Mouse (Mus musculus) stomach, postnatal 0 days (tissue): Measurements from ENCODE around the gene Olfr486. TPM values are rescaled to one million over a fixed set of nuclear protein-coding genes. Genes with fewer than 3 reads are reported as not detected.

Experiments used
- ATAC-seq: fragments of 200-750 bp; cut with Nextera tagmentation; 2 replicates; pipeline ENCODE4 v1.8.0; 2017; ENCODE audit not compliant: low FRiP score, low TSS enrichment
- DNase-seq: peaks from one replicate; pipeline ENCODE4 v3.0.0-alpha.2; 2016; ENCODE audit warnings: low spot score
- H3K27ac ChIP-seq: fragments of 300-500 bp; sonication (generic); replicated peaks from 2 replicates; pipeline ENCODE4 v1.5.1; 2014; ENCODE audit warnings: mild to moderate bottlenecking, control low read depth
- H3K27me3 ChIP-seq: fragments of 300-500 bp; sonication (generic); 2 replicates; pipeline ENCODE4 v1.6.1; 2014; ENCODE audit warnings: low read length; ENCODE audit not compliant: control insufficient read depth, insufficient read depth
- H3K36me3 ChIP-seq: fragments of 300-500 bp; sonication (generic); 2 replicates; pipeline ENCODE4 v1.6.1; 2014; ENCODE audit warnings: low read length, mixed read lengths; ENCODE audit not compliant: control insufficient read depth, insufficient read depth
- H3K4me1 ChIP-seq: fragments of 300-500 bp; sonication (generic); replicated peaks from 2 replicates; pipeline ENCODE4 v1.6.1; 2014; ENCODE audit warnings: antibody characterized with exemption; ENCODE audit not compliant: control insufficient read depth, insufficient read depth
- H3K4me2 ChIP-seq: fragments of 300-500 bp; sonication (generic); replicated peaks from 2 replicates; pipeline ENCODE4 v1.6.1; 2014; ENCODE audit warnings: low read depth, mild to moderate bottlenecking, control low read depth, moderate library complexity
- H3K4me3 ChIP-seq: fragments of 300-500 bp; sonication (generic); 2 replicates; pipeline ENCODE4 v1.5.1; 2014; ENCODE audit warnings: low read depth, low read length, control low read depth
- H3K9ac ChIP-seq: fragments of 300-500 bp; sonication (generic); 2 replicates; pipeline ENCODE4 v1.6.1; 2014; ENCODE audit warnings: mild to moderate bottlenecking, low read length, control low read depth, mixed read lengths
- H3K9me3 ChIP-seq: fragments of 300-500 bp; sonication (generic); 2 replicates; pipeline ENCODE4 v1.6.1; 2016; ENCODE audit warnings: low read length; ENCODE audit not compliant: control insufficient read depth
- CTCF ChIP-seq: IDR thresholded peaks from 2 replicates; pipeline ENCODE4 v1.5.1; 2016; ENCODE audit warnings: antibody characterized with exemption, low read depth, mild to moderate bottlenecking, moderate library complexity
- EP300 ChIP-seq: optimal IDR thresholded peaks from 2 replicates; pipeline ENCODE3; 2016; ENCODE audit warnings: antibody characterized with exemption
- polyA plus RNA-seq: library from polyadenylated mRNA; unstranded; fragments of >200 nt; fragmentation: Nextera tagmentation; extraction: Ambion mirVana; gene quantifications from 2 replicates; pipeline ENCODE4 v1.2.1, GENCODE M21; 2015

The Olfr486 gene
- polyA plus RNA-seq, 1 experiment from 2014 or later = not detected

- no peak for ATAC-seq
- Histone ChIP-seq H3K4me3 (no peak within 1 kb of the TSS), H3K27me3 (no peaks in the 10 kb centered on the region), H3K4me2 (no peak within 1 kb of the TSS), H3K36me3 (no peaks in the 10 kb centered on the region), H3K9me3 (no peaks in the 10 kb centered on the region), H3K9ac (no peak within 1 kb of the TSS), H3K27ac (no peak within 1 kb of the TSS), H3K4me1 (no peaks in the 10 kb centered on the region)
- no peak for TF ChIP-seq CTCF
- no peak for TF ChIP-seq EP300
- no peak for DNase-seq
Measured at GRCm38 (mm10) chr7:108159771-108160170, 12.8 kb downstream of the Olfr486 start, which contains the start of gene Olfr485. Gene Olfr485, minus strand, starts transcription at chr7:108159871.

GRCm38 (mm10) chr7:108127349-108127748 lies 45.2 kb downstream of the Olfr486 start, which contains the start of gene Olfr484:
Gene Olfr484, minus strand, starts transcription at chr7:108127449.
- Histone ChIP-seq H3K36me3 (no peaks in the 10 kb centered on the region), H3K4me3 (no peak within 1 kb of the TSS), H3K4me2 (no peak within 1 kb of the TSS), H3K27ac (no peak within 1 kb of the TSS), H3K4me1 (no peaks in the 10 kb centered on the region), H3K9me3 (no peaks in the 10 kb centered on the region), H3K27me3 (no peaks in the 10 kb centered on the region), H3K9ac (no peak within 1 kb of the TSS)
- ATAC-seq = no peak
- no peak for DNase-seq
- TF ChIP-seq CTCF (no peak), EP300 (no peak)

Other genes with a start within 250 kb of the Olfr486 start
- not detected in 2 replicates for gene Olfr473, start 242.3 kb downstream of the Olfr486 start, polyA plus RNA-seq
- not detected in 2 replicates for gene Olfr474, start 218.1 kb downstream of the Olfr486 start, polyA plus RNA-seq
- gene Olfr476, start 207.9 kb downstream of the Olfr486 start, polyA plus RNA-seq = not detected in 2 replicates
- gene Olfr477, start 186.0 kb downstream of the Olfr486 start, polyA plus RNA-seq = not detected in 2 replicates
- not detected in 2 replicates for gene Olfr478, start 138.8 kb downstream of the Olfr486 start, polyA plus RNA-seq
- gene Olfr479, start 122.0 kb downstream of the Olfr486 start, polyA plus RNA-seq = not detected in 2 replicates
- not detected in 2 replicates for gene Olfr480, start 105.4 kb downstream of the Olfr486 start, polyA plus RNA-seq
- not detected in 2 replicates for gene Olfr481, start 92.9 kb downstream of the Olfr486 start, polyA plus RNA-seq
- gene Olfr482, start 75.2 kb downstream of the Olfr486 start, polyA plus RNA-seq = 0.07 and 0.22 TPM in 2 replicates
- not detected in 2 replicates for gene Olfr483, start 71.9 kb downstream of the Olfr486 start, polyA plus RNA-seq
- not detected in 2 replicates for gene Olfr484, start 45.3 kb downstream of the Olfr486 start, polyA plus RNA-seq
- gene Olfr485, start 12.9 kb downstream of the Olfr486 start, polyA plus RNA-seq = not detected in 2 replicates
- gene Olfr487, start 41.9 kb upstream of the Olfr486 start, polyA plus RNA-seq = not detected in 2 replicates
- not detected in 2 replicates for gene Olfr488, start 85.6 kb upstream of the Olfr486 start, polyA plus RNA-seq
- not detected in 2 replicates for gene Olfr490, start 116.2 kb upstream of the Olfr486 start, polyA plus RNA-seq
- gene Olfr491, start 140.7 kb upstream of the Olfr486 start, polyA plus RNA-seq = not detected in 2 replicates
- gene Olfr492, start 150.9 kb upstream of the Olfr486 start, polyA plus RNA-seq = not detected in 2 replicates
- gene Olfr493, start 174.2 kb upstream of the Olfr486 start, polyA plus RNA-seq = not detected in 2 replicates
- not detected in 2 replicates for gene Olfr494, start 192.6 kb upstream of the Olfr486 start, polyA plus RNA-seq
- gene Olfr495, start 220.4 kb upstream of the Olfr486 start, polyA plus RNA-seq = not detected in 2 replicates
- not detected in 2 replicates for gene Olfr497, start 247.7 kb upstream of the Olfr486 start, polyA plus RNA-seq